Mouse (Mus musculus) lung, embryonic 15.5 days (tissue): ENCODE data around the gene Kat2a. TPM values are rescaled to one million over a fixed set of nuclear protein-coding genes. Genes with fewer than 3 reads are reported as not detected.

Experiments used
- ATAC-seq: fragments of 200-750 bp; cut with Nextera tagmentation; 2 replicates; pipeline ENCODE4 v1.8.0; 2017; ENCODE audit warnings: moderate number of reproducible peaks, borderline replicate concordance; ENCODE audit not compliant: low FRiP score, low TSS enrichment; ENCODE audit errors: extremely low read depth
- H3K27ac ChIP-seq: fragments of 300-500 bp; sonication (generic); 2 replicates; pipeline ENCODE4 v1.5.1; 2015; ENCODE audit warnings: moderate library complexity, mild to moderate bottlenecking, inconsistent platforms
- H3K27me3 ChIP-seq: fragments of 300-500 bp; sonication (generic); 2 replicates; pipeline ENCODE4 v1.6.1; 2015; ENCODE audit warnings: inconsistent platforms
- H3K36me3 ChIP-seq: fragments of 300-500 bp; sonication (generic); 2 replicates; pipeline ENCODE4 v1.6.1; 2015; ENCODE audit warnings: inconsistent platforms
- H3K4me1 ChIP-seq: fragments of 300-500 bp; sonication (generic); 2 replicates; pipeline ENCODE4 v1.6.1; 2015; ENCODE audit warnings: inconsistent platforms
- H3K4me2 ChIP-seq: fragments of 300-500 bp; sonication (generic); 2 replicates; pipeline ENCODE4 v1.6.1; 2015; ENCODE audit warnings: inconsistent platforms, mild to moderate bottlenecking, moderate library complexity
- H3K4me3 ChIP-seq: fragments of 300-500 bp; sonication (generic); 2 replicates; pipeline ENCODE4 v1.5.1; 2015; ENCODE audit warnings: mild to moderate bottlenecking, inconsistent platforms
- H3K9ac ChIP-seq: fragments of 300-500 bp; sonication (generic); 2 replicates; pipeline ENCODE4 v1.6.1; 2015; ENCODE audit warnings: inconsistent platforms
- H3K9me3 ChIP-seq: fragments of 300-500 bp; sonication (generic); 2 replicates; pipeline ENCODE4 v1.6.1; 2016; ENCODE audit warnings: inconsistent platforms
- WGBS: fragments of 180-500 bp; shearing (Covaris S2); methylation state at CpG from one replicate; pipeline ENCODE4 v1.1.7; 2015; 5-methylcytosine and 5-hydroxymethylcytosine counted together
- polyA plus RNA-seq: library from polyadenylated mRNA; unstranded; fragments of >200 nt; fragmentation: Nextera tagmentation; extraction: Ambion mirVana; gene quantifications from 2 replicates; pipeline ENCODE4 v1.2.1, GENCODE M21; 2015

The Kat2a gene
- polyA plus RNA-seq, 1 experiment from 2014 or later, result 52.9 TPM

DNA sequence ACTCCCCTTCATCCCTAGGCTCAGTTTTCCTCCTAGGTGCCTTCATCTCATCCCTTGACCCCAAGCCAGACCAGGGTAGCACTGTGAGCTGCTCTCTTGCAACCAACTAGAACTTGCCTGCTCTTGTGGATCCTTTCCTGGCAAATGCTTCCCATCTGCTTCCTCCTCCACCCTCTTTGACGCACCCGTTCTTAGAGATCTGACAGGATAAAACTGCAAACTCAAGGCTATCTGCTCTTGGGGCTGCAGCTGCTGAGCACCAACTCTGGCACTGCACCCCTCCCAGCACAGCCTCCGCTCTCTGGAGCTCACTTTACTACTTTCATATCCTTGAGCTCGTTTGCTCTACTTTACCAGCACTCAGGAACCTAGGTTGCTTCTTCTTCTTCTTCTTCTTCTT lies 36.4 kb upstream of the Kat2a start:
- Histone ChIP-seq H3K9ac (no peak overlapping the region), H3K9me3 (no peaks in the 10 kb centered on the region), H3K27me3 (peaks cover 29% of the 10 kb centered on the region; the same call in 1 of the 2 replicates), H3K4me3 (no peak overlapping the region), H3K4me2 (no peak overlapping the region), H3K36me3 (no peaks in the 10 kb centered on the region), H3K27ac (no peak overlapping the region), H3K4me1 (no peaks in the 10 kb centered on the region)
- no peak for ATAC-seq
- 66% methylated on average over 4 of the region's 4 CpGs for WGBS

DNA sequence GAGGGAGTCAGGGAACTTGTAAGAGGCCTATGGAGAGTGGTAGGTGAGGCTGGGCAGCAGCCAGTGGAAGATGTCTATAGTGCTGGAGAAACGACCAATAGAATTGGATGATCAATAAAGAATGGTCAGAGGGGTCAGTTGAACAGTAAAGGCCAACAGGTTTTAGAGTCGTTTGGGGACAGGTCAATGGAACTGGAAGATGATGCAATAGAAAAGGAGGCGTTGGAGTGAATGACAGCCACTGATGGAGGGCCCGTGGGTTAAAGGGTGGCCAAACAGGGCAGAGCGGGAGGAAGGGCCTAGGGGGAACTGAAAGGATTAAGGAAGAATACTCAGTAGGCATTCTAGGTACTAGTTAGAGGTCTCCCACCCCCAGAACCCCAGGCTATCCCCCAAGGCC lies 34.8 kb upstream of the Kat2a start:
- 56% methylated on average over 5 of the region's 5 CpGs for WGBS
- Histone ChIP-seq H3K9me3 (no peaks in the 10 kb centered on the region), H3K4me2 (no peak overlapping the region), H3K9ac (no peak overlapping the region), H3K4me1 (no peaks in the 10 kb centered on the region), H3K36me3 (no peaks in the 10 kb centered on the region), H3K27ac (no peak overlapping the region), H3K4me3 (no peak overlapping the region), H3K27me3 (peaks cover 29% of the 10 kb centered on the region; the same call in 1 of the 2 replicates)
- ATAC-seq, result no peak

DNA sequence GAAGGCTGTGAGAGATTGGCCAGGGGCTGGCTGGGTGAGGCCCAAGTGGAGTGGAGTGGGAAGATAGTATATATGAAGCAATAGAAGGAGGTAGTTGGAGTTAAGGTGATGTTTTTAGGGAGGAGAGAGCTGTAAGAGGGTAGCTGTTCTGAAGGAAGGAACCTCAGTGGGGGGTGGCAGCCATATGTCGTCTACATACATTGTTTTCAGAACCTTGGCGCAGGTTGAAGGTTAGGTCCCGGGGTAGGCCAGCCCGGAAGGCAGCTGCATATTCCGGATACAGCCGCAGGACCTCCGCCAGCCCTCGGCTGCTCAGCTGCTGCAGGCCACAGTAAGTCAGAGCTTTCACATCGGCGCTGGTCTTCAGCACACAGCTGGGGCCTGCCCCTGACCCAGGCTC lies 34.3 kb upstream of the Kat2a start:
- no peak overlapping the region for H3K4me3 ChIP-seq
- no peaks in the 10 kb centered on the region for H3K36me3 ChIP-seq
- no peak for ATAC-seq
- H3K4me1 ChIP-seq, result no peaks in the 10 kb centered on the region
- H3K27me3 ChIP-seq, result peaks cover 23% of the 10 kb centered on the region; the same call in 1 of the 2 replicates
- no peaks in the 10 kb centered on the region for H3K9me3 ChIP-seq
- H3K27ac ChIP-seq, result no peak overlapping the region
- no peak overlapping the region for H3K9ac ChIP-seq
- H3K4me2 ChIP-seq, result no peak overlapping the region
- 66% methylated on average over 10 of the region's 10 CpGs for WGBS

DNA sequence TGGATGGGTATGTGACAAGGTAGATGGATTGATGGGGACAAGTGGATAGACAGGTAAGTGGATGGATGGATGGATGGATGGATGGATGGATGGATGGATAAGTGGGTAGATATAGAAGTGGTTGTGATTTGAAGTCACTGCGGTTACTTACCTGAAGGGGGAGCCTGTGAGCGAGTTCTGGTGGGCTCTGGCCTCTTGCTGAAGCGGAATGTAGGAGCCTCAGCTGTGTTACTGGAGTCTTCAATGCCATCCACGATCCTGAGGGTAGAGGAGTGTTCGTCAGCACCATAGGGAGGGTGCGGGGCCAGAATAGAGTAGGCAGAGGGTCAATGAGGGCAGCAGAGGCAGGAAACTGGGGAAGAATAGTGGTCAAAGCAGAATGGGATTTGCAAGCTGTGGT lies 32.8 kb upstream of the Kat2a start:
- H3K9ac ChIP-seq, result no peak overlapping the region
- no peaks in the 10 kb centered on the region for H3K9me3 ChIP-seq
- no peak overlapping the region for H3K4me3 ChIP-seq
- no peaks in the 10 kb centered on the region for H3K36me3 ChIP-seq
- no peak for ATAC-seq
- no peak overlapping the region for H3K4me2 ChIP-seq
- peaks cover 23% of the 10 kb centered on the region; the same call in 1 of the 2 replicates for H3K27me3 ChIP-seq
- H3K27ac ChIP-seq, result no peak overlapping the region
- WGBS, result 12% methylated on average over 6 of the region's 6 CpGs
- H3K4me1 ChIP-seq, result no peaks in the 10 kb centered on the region

DNA sequence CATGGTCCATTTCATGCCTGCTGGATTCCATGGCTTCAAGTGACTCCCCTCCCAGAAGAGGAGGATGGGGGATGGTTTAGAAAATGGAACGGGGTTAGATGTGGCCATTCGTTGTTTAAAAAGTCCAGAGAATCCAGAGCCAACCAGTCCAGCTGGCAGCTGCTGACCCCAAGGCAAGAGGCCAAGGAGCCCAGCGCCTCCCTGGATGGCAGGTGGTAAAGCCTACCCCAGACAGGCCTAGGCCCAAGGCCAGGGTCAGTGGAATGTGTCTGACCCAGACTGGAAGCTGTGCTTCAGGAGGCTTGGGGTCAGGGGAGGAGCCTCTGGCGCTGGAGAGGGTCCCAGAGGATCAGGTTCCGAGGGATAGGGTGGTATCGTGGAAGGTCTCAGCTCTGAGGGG lies 29.1 kb upstream of the Kat2a start:
- no peak overlapping the region for H3K27ac ChIP-seq
- H3K9ac ChIP-seq, result no peak overlapping the region
- 57% methylated on average over 6 of the region's 6 CpGs for WGBS
- no peak for ATAC-seq
- no peaks in the 10 kb centered on the region for H3K36me3 ChIP-seq
- peaks cover 9% of the 10 kb centered on the region for H3K4me1 ChIP-seq
- no peak overlapping the region for H3K4me2 ChIP-seq
- no peaks in the 10 kb centered on the region for H3K27me3 ChIP-seq
- H3K4me3 ChIP-seq, result no peak overlapping the region
- H3K9me3 ChIP-seq, result no peaks in the 10 kb centered on the region

DNA sequence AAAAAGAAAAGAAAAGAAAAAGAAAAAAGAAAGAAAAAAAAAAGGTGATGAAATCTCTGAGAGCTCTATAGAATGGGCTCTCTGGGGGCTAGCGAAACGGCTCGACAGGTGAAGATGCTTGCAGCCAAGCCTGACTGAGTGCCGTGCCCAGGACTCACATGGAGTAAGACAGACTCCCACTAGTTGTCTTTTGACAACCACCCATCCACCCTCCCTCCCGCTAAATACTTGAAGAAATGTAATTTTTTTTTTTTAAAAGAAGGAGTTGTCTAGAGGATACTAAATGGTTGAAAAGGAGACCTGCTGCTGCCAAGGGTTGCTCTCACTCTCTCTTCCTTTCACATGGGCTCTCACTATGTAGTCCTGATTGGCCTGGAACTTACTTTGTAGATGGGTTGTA lies 26.5 kb upstream of the Kat2a start:
- peaks cover 20% of the 10 kb centered on the region for H3K4me1 ChIP-seq
- peak overlapping the region; percentile 74 for H3K4me2 ChIP-seq
- H3K9me3 ChIP-seq, result no peaks in the 10 kb centered on the region
- 18% methylated on average over 5 of the region's 5 CpGs for WGBS
- H3K36me3 ChIP-seq, result no peaks in the 10 kb centered on the region
- H3K27me3 ChIP-seq, result no peaks in the 10 kb centered on the region
- peak overlapping the region; percentile 43; the same call in 1 of the 2 replicates for H3K9ac ChIP-seq
- H3K27ac ChIP-seq, result no peak overlapping the region
- ATAC-seq, result no peak
- H3K4me3 ChIP-seq, result peak overlapping the region; percentile 96

DNA sequence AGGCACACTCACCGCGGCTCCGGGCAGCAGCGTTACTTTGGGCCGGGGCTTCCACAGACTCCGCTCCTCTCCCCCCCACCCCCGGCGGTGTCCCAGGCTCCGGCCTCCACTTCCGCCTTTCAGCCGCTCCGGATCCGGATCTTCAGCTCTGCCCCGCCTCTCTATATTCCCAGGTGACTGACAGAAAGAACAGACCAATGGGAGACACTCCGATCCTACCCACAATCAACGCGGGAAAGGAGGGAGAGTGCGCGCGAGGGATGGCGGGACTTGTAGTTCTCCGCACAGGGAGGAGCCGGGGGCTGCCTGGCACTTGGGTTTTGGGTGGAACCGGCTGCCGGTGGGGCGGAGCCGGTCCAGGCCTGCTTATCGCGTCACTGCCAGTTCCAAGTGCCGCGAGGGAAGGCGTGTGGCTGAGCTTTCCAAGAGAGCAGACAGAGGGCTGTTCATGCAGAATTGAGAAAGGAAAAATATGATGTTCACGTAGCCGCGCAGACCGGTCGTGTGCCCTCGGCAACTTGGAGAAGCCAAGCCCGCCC lies 25.9 kb upstream of the Kat2a start, which contains the start of gene Rab5c:
TSS of gene Rab5c (minus strand) at position 150 of the 539 bp plus-strand sequence.
- peak within 1 kb of the TSS; percentile 83 for H3K4me2 ChIP-seq
- H3K27ac ChIP-seq, result peak within 1 kb of the TSS; percentile 68
- H3K36me3 ChIP-seq, result no peaks in the 10 kb centered on the region; the same call in 1 of the 2 replicates
- H3K9me3 ChIP-seq, result no peaks in the 10 kb centered on the region
- peak; percentile 99 for ATAC-seq
- H3K9ac ChIP-seq, result peak within 1 kb of the TSS; percentile 97
- H3K4me3 ChIP-seq, result peak within 1 kb of the TSS; percentile 96
- H3K27me3 ChIP-seq, result no peaks in the 10 kb centered on the region
- WGBS, result under 1% methylated on average over 39 of the region's 39 CpGs
- H3K4me1 ChIP-seq, result peaks cover 20% of the 10 kb centered on the region

DNA sequence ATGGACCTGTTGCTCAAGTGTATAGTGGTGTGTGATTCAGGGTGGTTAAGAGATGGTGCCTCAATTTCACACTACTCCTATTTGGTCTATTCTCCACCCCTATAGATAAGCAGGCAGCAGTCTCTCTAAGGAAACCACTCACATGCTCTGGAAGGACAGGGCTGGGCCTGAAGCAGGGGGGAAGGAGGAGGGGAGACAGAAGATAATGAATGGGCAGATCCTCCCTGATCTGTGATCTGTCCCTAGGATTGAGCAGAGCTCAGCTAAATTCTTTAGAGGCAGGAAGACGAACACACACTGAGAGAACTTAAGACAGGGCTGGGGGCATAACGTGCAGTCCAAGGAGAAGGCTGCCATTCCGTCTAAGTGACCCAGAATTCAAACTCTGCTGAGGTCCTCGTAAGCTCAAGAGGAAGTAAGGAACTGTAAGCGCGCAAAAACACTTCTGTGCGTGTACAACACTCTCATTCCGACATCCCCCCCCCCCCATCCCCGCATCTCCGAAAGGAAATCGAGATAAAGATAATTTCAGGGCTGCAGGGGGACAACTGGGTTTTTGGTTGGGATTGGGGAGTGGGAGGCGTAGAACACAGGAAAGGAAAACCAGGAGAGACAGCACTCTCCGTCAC lies 25.0 kb upstream of the Kat2a start:
- Histone ChIP-seq H3K27me3 (no peaks in the 10 kb centered on the region), H3K4me3 (peak overlapping the region; percentile 96), H3K27ac (peak overlapping the region; percentile 67; the same call in 1 of the 2 replicates), H3K9ac (peak overlapping the region; percentile 97), H3K36me3 (no peaks in the 10 kb centered on the region; the same call in 1 of the 2 replicates), H3K4me1 (peaks cover 20% of the 10 kb centered on the region), H3K4me2 (peak overlapping the region; percentile 83), H3K9me3 (no peaks in the 10 kb centered on the region)
- ATAC-seq, result no peak
- 1% methylated on average over 13 of the region's 13 CpGs for WGBS

DNA sequence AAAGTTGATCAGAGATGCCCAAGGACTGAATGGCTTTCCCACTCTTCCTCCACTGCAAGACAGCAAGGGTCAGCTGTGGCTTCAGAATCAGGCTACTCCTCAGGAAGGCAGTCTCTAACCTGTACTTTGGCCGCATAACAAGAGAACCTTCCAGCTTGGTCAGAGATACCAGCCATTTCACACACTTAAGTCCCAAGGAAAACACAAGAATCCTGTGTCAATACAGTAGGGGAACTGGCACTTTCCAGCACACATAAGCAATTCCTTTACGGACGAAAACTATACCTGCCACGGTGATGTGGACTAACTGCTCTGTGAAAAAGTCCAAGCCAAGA lies 24.4 kb upstream of the Kat2a start:
- H3K36me3 ChIP-seq, result no peaks in the 10 kb centered on the region; the same call in 1 of the 2 replicates
- no peaks in the 10 kb centered on the region for H3K27me3 ChIP-seq
- 56% methylated on average over 4 of the region's 4 CpGs for WGBS
- H3K9me3 ChIP-seq, result no peaks in the 10 kb centered on the region
- no peak for ATAC-seq
- no peak overlapping the region for H3K27ac ChIP-seq
- peaks cover 20% of the 10 kb centered on the region for H3K4me1 ChIP-seq
- no peak overlapping the region for H3K9ac ChIP-seq
- H3K4me2 ChIP-seq, result peak overlapping the region; percentile 83
- H3K4me3 ChIP-seq, result peak overlapping the region; percentile 96

DNA sequence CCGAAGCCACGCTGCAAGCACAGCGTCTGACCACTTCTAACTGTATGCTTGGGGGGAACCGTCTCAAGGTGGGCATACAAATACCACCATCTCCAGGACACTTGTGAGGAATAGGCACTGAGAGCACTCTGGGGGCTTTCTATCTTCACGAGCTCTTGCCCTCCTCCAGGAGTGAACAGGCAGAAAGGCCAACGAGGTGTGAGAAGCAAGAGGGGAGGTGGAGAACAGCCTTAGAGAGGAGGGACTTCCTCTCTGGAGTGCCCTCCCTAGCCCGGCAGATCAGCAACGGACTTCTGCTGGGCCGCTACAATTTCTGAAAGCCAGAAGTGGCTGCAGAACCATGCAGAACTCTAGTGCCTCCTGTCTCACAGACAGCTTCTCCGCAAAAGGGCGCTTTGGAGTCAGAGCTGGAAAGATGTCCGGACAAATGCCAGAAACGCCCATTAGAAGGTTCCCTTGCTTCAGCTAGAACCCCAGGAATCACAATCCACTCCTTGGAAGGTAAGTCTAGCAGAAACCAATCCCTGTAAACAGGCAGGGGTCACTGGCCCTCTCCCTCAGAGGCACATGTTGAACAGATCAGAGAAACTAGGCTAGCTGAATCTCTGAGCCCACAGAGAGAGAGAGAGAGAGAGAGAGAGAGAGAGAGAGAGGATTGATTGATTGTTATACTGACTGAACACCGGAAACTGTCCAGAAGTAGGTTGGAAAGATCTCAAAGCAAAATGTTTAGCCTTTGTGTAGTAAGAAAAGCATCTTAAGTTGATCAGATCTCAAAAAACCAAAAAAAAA lies 23.9 kb upstream of the Kat2a start:
- H3K27me3 ChIP-seq, result no peaks in the 10 kb centered on the region
- peak overlapping the region; percentile 96 for H3K4me3 ChIP-seq
- H3K4me2 ChIP-seq, result peak overlapping the region; percentile 83
- H3K27ac ChIP-seq, result no peak overlapping the region
- peak overlapping the region; percentile 3; the same call in 1 of the 2 replicates for H3K9ac ChIP-seq
- no peaks in the 10 kb centered on the region for H3K9me3 ChIP-seq
- no peak for ATAC-seq
- H3K36me3 ChIP-seq, result no peaks in the 10 kb centered on the region; the same call in 1 of the 2 replicates
- peaks cover 20% of the 10 kb centered on the region for H3K4me1 ChIP-seq
- WGBS, result 62% methylated on average over 14 of the region's 14 CpGs

DNA sequence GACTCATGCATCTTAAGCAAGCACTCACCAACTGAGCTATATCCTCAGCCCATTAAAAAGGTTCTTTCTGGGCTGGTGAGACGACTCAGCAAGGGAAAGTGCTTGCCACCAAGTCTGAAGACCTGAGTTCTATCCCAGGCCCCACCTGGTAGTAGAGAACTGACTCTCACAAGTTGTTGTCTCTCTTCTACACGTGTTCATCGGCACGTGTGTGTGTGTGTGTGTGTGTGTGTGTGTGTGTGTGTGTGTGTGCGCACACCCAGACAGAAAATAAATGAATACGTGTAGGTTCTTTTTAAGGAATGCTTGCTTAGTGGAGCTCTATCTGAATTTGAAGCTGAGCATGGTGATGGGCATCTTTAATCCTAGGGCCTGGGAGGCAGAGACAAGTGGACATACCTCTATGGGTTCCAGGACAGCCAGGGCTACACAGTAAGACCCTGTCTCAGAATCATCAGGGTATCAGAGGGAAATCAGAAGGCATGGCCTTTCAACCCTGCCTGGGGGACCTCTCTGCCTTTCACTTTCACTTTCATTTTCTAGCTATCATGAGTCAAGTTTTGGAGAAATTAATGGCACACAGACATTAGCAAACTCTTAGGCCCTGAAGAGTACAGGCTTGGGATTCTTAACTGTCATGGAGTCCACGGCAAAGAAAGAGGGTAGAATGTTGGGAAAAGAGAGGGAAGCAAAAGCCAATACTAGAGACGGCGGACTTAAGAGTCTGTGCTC lies 23.0 kb upstream of the Kat2a start:
- H3K9ac ChIP-seq, result no peak overlapping the region; the same call in 1 of the 2 replicates
- H3K4me3 ChIP-seq, result no peak overlapping the region
- ATAC-seq, result no peak
- no peaks in the 10 kb centered on the region for H3K9me3 ChIP-seq
- H3K27me3 ChIP-seq, result no peaks in the 10 kb centered on the region
- H3K4me2 ChIP-seq, result peak overlapping the region; percentile 83
- H3K36me3 ChIP-seq, result no peaks in the 10 kb centered on the region; the same call in 1 of the 2 replicates
- H3K4me1 ChIP-seq, result peaks cover 20% of the 10 kb centered on the region
- 92% methylated on average over 9 of the region's 9 CpGs for WGBS
- H3K27ac ChIP-seq, result no peak overlapping the region
